Mouse (Mus musculus): ENCODE data around the gene Pkd1.
A peak's percentile ranks its signal among the peaks of the same experiment; 100 is the strongest.

The Pkd1 gene

GRCm38 (mm10) chr17:24644875-24645721, 95.5 kb downstream of the Pkd1 start:
- peak; percentile 64 for DNase-seq (ENCODE audit: low read depth, low spot score)

DNA sequence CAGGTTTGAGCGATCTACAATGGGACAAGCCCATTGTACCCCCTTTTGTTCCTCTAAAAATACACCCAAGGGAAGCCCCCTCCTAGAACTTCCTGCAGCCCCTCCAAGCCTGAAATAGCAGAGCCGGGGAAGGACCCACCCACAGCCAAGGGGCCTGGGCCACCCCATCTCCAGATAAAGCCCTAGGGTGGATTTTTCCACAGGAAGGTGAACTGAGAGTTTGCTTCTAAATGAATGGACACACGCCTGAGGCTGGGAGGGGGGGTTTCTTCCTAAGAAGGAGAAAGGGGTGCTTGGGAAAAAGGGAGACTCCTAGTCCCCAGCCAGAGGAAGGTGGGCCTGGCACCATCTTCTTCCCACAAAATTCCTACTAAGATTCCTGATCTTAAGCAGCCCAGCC, 96.3 kb downstream of the Pkd1 start:
- no peak for DNase-seq (ENCODE audit: low read depth, low spot score)

Measured in A20 (cell line).